Mouse (Mus musculus): ENCODE data around the gene Sorcs2.

- TF ChIP-seq CTCF (IDR thresholded peaks at IDR 0.05; ENCODE audit: extremely low read depth, insufficient read depth, low read length) (no peak), POLR2A (IDR thresholded peaks at IDR 0.05; ENCODE audit: extremely low read depth, insufficient read depth, low read length) (no peak)
Measured at GRCm38 (mm10) chr5:35969857-35970256, 428.1 kb downstream of the Sorcs2 start.
